Mouse (Mus musculus) ES-Bruce4 (cell line): ENCODE results near the gene Srrd. TPM values are rescaled to one million over a fixed set of nuclear protein-coding genes. Genes with fewer than 3 reads are reported as not detected.

Source experiments
- H3K27ac ChIP-seq: 2 replicates; pipeline ENCODE4 v1.5.1; 2012; ENCODE audit warnings: low read length, inconsistent platforms; ENCODE audit not compliant: insufficient read depth
- H3K27me3 ChIP-seq: 2 replicates; pipeline ENCODE4 v1.6.1; 2012; ENCODE audit warnings: mild to moderate bottlenecking, low read length, inconsistent platforms; ENCODE audit not compliant: control insufficient read depth, poor library complexity, insufficient read depth, severe bottlenecking
- H3K36me3 ChIP-seq: 2 replicates; pipeline ENCODE4 v1.6.1; 2012; ENCODE audit warnings: inconsistent platforms, mild to moderate bottlenecking, low read length, moderate library complexity; ENCODE audit not compliant: control insufficient read depth, poor library complexity, insufficient read depth, severe bottlenecking
- H3K4me1 ChIP-seq: one replicate; pipeline ENCODE4 v1.8.1; 2011; ENCODE audit warnings: low read length; ENCODE audit not compliant: control insufficient read depth, insufficient read depth
- H3K4me3 ChIP-seq: 2 replicates; pipeline ENCODE4 v1.5.1; 2011; ENCODE audit warnings: low read depth, mild to moderate bottlenecking, low read length
- H3K9ac ChIP-seq: 2 replicates; pipeline ENCODE4 v1.6.1; 2012; ENCODE audit warnings: low read depth, mild to moderate bottlenecking, inconsistent platforms; ENCODE audit not compliant: poor library complexity, severe bottlenecking
- H3K9me3 ChIP-seq: replicated peaks from 2 replicates; pipeline ENCODE4 v1.6.1; 2012; ENCODE audit warnings: mild to moderate bottlenecking, low read length, inconsistent platforms; ENCODE audit not compliant: control insufficient read depth, poor library complexity, insufficient read depth, severe bottlenecking
- CTCF ChIP-seq: IDR thresholded peaks from one replicate; pipeline ENCODE4 v1.8.1; 2011; ENCODE audit warnings: low read depth, low read length
- EP300 ChIP-seq: IDR thresholded peaks from 2 replicates; pipeline ENCODE4 v1.6.1; 2011; ENCODE audit warnings: low read depth, low read length; ENCODE audit not compliant: insufficient read depth
- POLR2A ChIP-seq: IDR thresholded peaks from one replicate; pipeline ENCODE4 v1.8.1; 2011; ENCODE audit warnings: low read length; ENCODE audit not compliant: insufficient read depth
- polyA plus RNA-seq: library from polyadenylated mRNA; stranded (reverse); fragments of >200 nt; gene quantifications from 2 replicates; pipeline ENCODE4 v1.2.4, GENCODE M21; 2011; ENCODE audit warnings: low read depth; ENCODE audit not compliant: missing spikeins, insufficient read depth, insufficient read length

Gene Srrd
- polyA plus RNA-seq, 1 experiment, result 19.1 TPM

GRCm38 (mm10) chr5:112297257-112297656 is 45.6 kb downstream of the Srrd start:
- no peaks in the 10 kb centered on the region for H3K27me3 ChIP-seq
- no peaks in the 10 kb centered on the region for H3K36me3 ChIP-seq
- no peak overlapping the region for H3K27ac ChIP-seq
- H3K4me3 ChIP-seq, result no peak overlapping the region
- H3K4me1 ChIP-seq, result peaks cover 16% of the 10 kb centered on the region
- TF ChIP-seq EP300 (no peak), CTCF (no peak), POLR2A (no peak)
- no peaks in the 10 kb centered on the region for H3K9me3 ChIP-seq
- H3K9ac ChIP-seq, result no peak overlapping the region

GRCm38 (mm10) chr5:112296404-112297181 is 46.2 kb downstream of the Srrd start:
- H3K27me3 ChIP-seq, result no peaks in the 10 kb centered on the region
- peaks cover 16% of the 10 kb centered on the region for H3K4me1 ChIP-seq
- no peak overlapping the region for H3K27ac ChIP-seq
- no peak overlapping the region for H3K4me3 ChIP-seq
- H3K36me3 ChIP-seq, result no peaks in the 10 kb centered on the region
- no peaks in the 10 kb centered on the region for H3K9me3 ChIP-seq
- TF ChIP-seq CTCF (no peak), EP300 (no peak), POLR2A (no peak)
- no peak overlapping the region for H3K9ac ChIP-seq

- H3K9ac ChIP-seq, result no peak overlapping the region
- H3K36me3 ChIP-seq, result no peaks in the 10 kb centered on the region
- H3K4me3 ChIP-seq, result no peak overlapping the region
- H3K27me3 ChIP-seq, result no peaks in the 10 kb centered on the region
- TF ChIP-seq POLR2A, result no peak
- H3K27ac ChIP-seq, result no peak overlapping the region
- peaks cover 16% of the 10 kb centered on the region for H3K4me1 ChIP-seq
- H3K9me3 ChIP-seq, result no peaks in the 10 kb centered on the region
These were observed 47.3 kb downstream of the Srrd start for GRCm38 (mm10) chr5:112295564-112295963.

GRCm38 (mm10) chr5:112295162-112295561 is 47.7 kb downstream of the Srrd start:
- H3K27ac ChIP-seq, result no peak overlapping the region

DNA sequence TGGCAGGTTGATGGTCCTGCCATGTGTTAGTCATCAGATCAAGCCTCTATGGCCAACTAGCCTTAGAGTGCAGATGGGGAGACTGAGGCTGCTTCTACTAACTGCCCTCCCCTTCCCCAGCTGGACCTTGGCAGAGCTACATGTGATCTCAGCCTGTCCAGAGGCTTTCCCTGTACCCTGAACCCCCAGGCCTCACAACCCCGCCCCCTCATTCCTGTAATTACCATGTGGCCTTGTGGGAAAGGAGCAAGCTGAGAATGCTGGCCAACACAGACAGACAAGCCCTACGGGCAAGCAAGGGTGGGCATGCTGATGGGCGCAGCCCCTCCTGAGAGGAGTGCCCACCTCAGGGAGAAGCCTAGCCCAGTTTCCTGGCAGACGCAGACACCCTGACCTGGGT is 48.1 kb downstream of the Srrd start:
- TF ChIP-seq EP300 (no peak), POLR2A (no peak), CTCF (no peak)

More at GRCm38 (mm10) chr5:112295162-112295561, 47.7 kb downstream of the Srrd start:
- TF ChIP-seq EP300 (peak; percentile 72), POLR2A (no peak), CTCF (no peak)
- Histone ChIP-seq H3K36me3 (no peaks in the 10 kb centered on the region), H3K9me3 (no peaks in the 10 kb centered on the region), H3K9ac (no peak overlapping the region), H3K27me3 (no peaks in the 10 kb centered on the region), H3K4me3 (no peak overlapping the region), H3K4me1 (peaks cover 16% of the 10 kb centered on the region)

GRCm38 (mm10) chr5:112293800-112294199 is 49.0 kb downstream of the Srrd start:
- Histone ChIP-seq H3K36me3 (no peaks in the 10 kb centered on the region), H3K9ac (no peak overlapping the region), H3K27ac (no peak overlapping the region), H3K4me3 (no peak overlapping the region), H3K27me3 (no peaks in the 10 kb centered on the region), H3K4me1 (peaks cover 14% of the 10 kb centered on the region), H3K9me3 (no peaks in the 10 kb centered on the region)
- TF ChIP-seq CTCF (no peak), POLR2A (no peak), EP300 (no peak)

More for the DNA sequence above, 48.1 kb downstream of the Srrd start:
- Histone ChIP-seq H3K4me3 (no peak overlapping the region), H3K27ac (no peak overlapping the region), H3K27me3 (no peaks in the 10 kb centered on the region), H3K9ac (no peak overlapping the region), H3K9me3 (no peaks in the 10 kb centered on the region), H3K36me3 (no peaks in the 10 kb centered on the region), H3K4me1 (peaks cover 16% of the 10 kb centered on the region)
